Mouse (Mus musculus) c-Kit-negative CD71-positive TER-119-positive erythroid progenitor cells, embryonic 14.5 days (primary cell): ENCODE measurements around the gene Ccnq.
A peak's percentile ranks its signal among the peaks of the same experiment; 100 is the strongest.

Experiments used
- DNase-seq: peaks from one replicate; pipeline ENCODE4 v3.0.0-alpha.2; 2013; ENCODE audit warnings: low read depth, low spot score

Gene Ccnq

DNA sequence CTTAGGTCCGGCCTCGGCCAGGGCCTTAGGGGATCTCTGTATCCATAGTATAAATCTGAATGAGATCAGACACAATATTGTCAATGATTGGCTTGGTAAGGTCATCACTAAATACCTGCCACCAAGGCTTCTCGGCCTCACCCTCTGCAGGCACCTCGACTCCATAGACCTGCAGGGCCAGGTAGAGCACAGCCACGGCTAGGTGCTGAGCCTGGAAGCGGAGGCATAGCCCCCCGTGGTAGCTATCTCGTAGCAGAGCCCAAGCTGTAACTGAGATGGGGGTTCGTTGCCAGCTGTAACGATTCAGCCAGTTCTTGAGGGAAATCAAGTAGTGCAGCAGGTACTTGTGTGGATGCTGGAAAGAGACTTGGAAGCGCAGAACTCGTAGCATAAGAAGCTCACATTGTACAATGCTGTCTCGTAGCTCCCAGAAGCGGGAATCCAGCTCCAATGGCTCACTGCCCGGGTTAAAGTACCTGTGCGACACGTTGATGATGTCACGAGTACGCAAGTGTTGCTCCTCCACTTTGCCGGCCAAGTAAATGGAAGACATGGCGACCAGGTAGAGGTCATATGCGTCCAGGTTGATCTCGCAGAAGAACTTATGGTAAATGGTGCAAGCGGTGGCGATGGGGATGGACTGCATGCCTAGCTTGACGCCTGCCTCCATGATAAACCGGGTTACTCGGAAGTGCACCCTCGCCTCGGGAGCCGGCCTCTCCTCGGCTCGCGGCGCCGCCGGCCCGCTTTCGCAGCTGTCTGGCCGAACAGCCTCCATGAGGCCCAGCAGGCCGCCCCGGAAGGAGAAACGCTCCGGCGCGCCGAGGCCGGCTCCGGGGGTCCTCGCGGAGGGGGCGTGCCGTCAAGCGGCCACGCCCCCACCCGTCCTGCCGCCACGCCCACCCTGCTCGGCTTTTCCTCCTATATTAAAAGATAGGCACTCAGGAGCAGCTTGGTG lies at the start of gene Ccnq:
Gene Ccnq, minus strand, starts transcription at position 845 of the 958 bp plus-strand sequence.
- peak; percentile 67 for DNase-seq

DNA sequence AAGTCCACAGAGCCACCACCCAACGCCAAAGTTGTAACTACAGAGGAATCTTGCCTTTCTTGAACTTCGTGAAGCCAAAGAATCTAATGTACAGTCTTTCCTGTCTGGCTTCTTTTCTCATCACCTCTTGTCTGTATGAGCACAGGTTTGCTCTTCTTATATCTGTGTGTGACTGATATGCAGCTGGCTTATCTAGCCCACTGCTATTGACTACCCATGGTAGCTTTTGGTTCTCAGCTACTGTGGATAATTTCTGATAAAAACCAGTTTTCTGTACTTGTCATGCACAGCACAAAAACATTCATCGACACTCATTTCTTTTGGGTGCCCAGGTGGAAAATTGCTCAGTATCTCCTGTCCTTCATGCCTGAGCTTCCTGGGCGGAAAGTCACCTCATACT lies 49.6 kb upstream of the Ccnq start:
- no peak for DNase-seq

DNA sequence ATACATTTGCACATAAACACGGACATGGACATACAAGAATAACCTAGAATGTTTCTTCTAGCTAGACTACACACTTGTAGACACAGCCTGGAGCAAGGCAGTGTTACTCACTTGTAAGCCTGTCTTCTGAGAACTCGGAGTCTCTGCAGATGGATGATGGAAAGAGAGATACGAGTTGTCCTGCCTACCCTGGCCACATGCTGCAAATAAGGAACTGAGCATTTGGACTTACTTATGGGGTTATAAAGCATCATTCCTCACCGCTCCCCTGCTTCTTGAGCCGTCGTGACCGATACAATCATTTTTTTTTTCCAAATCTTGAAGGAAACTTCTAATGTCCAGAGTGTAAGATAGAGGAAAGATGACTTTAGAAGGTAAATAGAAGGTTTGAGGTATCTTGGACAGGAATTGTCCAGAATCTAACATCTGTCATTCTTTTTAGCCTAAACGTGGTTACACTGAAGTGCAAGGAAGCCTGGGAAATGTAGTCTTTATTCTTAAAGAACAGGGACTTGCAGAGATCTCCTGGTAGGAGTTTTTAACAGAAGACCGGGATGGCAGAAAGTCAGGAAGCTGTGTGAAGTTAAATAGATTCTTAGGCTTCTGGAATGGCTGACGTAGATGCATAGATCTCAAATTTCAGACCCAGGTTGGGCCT lies 44.7 kb upstream of the Ccnq start:
- DNase-seq: no peak

GRCm38 (mm10) chr11:78793116-78793515 lies 41.6 kb upstream of the Ccnq start:
- no peak for DNase-seq

DNA sequence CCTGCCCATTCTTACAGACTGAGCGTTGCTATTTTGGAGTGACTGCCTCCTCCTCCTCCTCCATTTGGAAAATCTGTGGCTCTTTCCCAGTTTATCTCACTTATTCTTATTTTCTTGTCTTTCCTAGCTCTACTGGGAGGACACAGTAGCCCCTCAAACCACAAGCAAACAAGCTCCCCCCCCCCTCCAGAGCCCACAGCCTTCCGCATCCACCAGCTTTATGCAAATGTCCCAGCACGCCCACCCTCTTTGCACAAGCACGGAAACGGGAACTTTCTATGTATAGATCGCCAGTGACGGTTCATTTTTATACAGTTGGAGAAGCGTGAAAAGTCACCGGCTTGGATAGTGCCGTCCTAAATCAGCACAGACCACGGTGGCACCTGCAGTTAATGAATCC lies 40.9 kb upstream of the Ccnq start:
- no peak for DNase-seq

DNA sequence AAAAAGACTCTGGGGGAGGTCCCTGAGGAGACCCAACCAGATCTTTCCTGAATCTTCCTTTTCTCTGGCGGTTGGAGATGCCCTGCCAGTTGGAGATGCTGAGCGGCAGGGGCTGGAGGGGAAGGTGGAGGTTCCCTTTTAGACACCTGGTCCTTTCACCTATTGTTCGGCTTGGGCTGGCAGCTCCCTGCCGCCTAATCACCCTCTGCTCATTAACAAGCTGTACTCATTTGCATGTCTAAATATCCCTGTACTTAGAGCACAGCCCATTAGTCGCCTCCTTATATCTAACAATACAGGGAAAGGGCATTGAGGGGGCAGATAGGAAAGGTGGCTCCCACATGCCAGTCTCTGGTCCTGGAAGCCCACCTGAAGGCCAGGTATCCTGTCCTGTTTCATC lies 40.5 kb upstream of the Ccnq start:
- DNase-seq: no peak

DNA sequence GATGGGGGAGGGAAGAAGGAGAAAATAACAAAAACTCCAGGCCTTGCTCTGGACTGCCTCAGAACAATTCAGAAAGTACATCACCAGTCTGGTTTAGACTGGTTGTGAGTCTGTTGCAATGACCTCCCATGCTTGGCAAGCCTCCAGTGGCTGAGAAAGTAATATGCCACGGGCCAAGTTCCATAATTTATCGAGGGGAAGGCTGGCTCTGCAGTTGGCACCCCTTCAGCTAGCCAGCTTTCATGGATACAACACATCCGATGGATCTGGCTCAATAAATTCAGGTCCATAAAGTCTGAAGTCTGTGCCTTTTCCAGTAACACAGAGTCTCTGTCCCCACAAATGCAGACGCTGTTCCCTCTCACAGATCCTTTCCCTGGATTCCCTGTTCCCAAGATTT lies 40.1 kb upstream of the Ccnq start:
- no peak for DNase-seq

GRCm38 (mm10) chr11:78789370-78790060 lies 38.0 kb upstream of the Ccnq start:
- no peak for DNase-seq

- DNase-seq: no peak
Measured at GRCm38 (mm10) chr11:78786013-78786431, 34.5 kb upstream of the Ccnq start.

- no peak for DNase-seq
Measured at GRCm38 (mm10) chr11:78782791-78783347, 31.3 kb upstream of the Ccnq start.

DNA sequence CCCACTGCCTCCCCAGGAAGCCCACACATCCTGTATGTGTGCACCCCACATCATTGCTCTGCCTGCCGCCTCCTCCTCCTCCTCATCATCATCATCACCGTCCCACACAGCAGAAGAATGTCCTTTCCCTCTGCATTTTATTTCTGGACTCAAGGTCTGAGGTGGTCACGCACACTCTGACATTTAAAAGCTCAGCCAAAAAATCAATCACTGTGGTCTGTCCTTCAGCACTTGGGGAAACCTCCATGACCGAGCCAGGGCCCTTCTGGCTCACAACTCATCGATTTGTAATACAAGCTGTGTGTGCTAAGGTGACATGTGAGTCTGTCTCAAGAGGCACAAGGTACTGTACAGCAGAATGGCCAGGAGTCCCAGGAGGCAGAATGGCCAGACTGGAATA lies 30.8 kb upstream of the Ccnq start:
- no peak for DNase-seq

DNA sequence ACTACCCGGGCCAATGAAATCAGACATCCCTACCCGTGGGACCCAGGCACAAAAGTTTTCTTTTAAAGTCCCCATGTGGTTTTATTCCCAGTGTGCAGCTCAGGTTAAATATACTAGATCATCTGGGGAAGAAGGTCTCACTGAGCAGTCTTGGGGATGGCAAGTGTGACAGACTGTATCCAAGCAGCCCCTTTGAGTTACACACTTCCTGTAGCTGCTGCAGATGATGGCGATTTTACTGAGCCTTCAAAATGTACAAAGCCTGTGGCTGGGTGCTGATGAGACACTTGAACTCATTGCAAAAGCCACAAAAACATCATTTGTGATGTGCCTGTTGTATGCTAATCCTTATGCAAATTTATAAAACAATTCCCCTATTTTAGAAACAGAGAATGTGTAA lies 29.0 kb upstream of the Ccnq start:
- no peak for DNase-seq

- no peak for DNase-seq
Measured at GRCm38 (mm10) chr11:78780002-78780401, 28.5 kb upstream of the Ccnq start.

- DNase-seq: no peak
Measured at GRCm38 (mm10) chr11:78777851-78778680, 26.5 kb upstream of the Ccnq start.

GRCm38 (mm10) chr11:78771751-78772283 lies 20.3 kb upstream of the Ccnq start:
- no peak for DNase-seq

- DNase-seq: no peak
Measured at GRCm38 (mm10) chr11:78770436-78770835, 18.9 kb upstream of the Ccnq start.

GRCm38 (mm10) chr11:78768778-78769177 lies 17.2 kb upstream of the Ccnq start:
- DNase-seq: no peak

DNA sequence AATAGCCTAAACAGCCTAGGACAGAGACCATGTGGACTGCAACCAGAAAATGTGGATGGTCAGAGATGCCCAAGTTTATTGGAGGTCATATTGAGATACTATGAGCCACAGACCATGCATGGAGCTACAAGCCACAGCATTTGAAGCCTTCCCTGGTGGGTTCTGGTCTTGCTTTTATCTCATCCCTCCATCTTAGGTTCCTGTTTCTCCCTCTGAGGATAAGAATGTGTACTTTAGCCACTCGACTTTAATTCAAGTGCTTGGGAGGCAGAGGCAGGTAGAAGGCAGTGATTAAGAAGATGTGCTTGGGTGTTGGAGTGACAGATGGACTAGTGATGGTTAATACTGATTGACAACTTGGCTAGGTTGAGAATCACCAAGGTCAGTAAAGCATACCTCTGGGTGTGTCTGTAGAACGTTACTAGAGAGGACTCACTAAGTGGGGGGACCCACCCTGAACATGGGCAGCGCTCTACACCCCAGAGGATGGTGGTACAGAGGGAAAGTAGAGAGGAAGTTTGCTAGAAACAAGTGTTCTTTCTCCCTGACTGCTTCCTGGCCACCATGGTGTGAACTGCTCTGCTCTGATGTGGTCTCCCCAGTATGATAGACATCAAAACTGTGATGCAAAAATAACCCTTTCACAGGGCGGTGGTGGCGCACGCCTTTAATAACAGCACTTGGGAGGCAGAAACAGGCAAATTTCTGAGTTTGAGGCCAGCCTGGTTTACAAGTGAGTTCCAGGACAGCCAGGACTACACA lies 14.7 kb upstream of the Ccnq start:
- DNase-seq: no peak

DNA sequence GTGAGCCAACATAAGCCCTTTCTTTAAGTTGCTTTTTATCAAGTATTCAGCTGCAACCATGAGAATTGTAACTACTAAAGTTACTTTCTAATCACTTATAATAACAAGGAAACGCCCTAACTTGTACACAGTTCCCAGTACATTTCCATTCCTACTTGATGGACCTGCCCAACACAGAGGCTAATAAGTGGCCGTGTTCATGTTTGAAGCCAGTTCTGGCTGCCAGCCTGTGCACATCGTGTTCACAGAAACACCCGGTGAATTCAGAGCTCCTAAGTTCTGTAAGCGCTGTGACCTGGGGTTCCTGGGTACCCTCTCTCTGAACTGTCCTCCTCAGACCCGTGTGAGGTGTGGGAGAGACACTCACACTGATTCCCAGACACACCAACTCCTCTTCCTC lies 13.3 kb upstream of the Ccnq start:
- DNase-seq: no peak

GRCm38 (mm10) chr11:78764304-78764703 lies 12.8 kb upstream of the Ccnq start:
- no peak for DNase-seq
